Comparison of ENCODE assay signal across 23 mouse cellular contexts in genomic region chr3:67070575-67071488, GRCm38 (mm10).
DNase-seq lines count a peak whose midpoint lies in the region; ATAC-seq and TF ChIP-seq lines count a peak whose summit lies in the region.
"Had no signal": no experiment of that assay in that cellular context is flagged by ENCODE, and none has a peak within 500 bp of the region (broad histone marks: within the 10 kb centered on the region; RNA-seq: fewer than 3 reads in every experiment).

No protein-coding gene starts in this region.

- no peak overlapping the region for H3K4me3 ChIP-seq in forebrain, embryonic 13.5 days
- no peak overlapping the region for H3K4me3 ChIP-seq in forebrain, embryonic 11.5 days (ENCODE audit: low read depth, low read length)
- no peak overlapping the region for H3K4me3 ChIP-seq in limb, embryonic 11.5 days (ENCODE audit: low read depth, low read length)
- no peak overlapping the region for H3K4me3 ChIP-seq in intestine, postnatal 0 days (ENCODE audit: low read depth, low read length)
- H3K4me3 ChIP-seq: embryonic facial prominence, embryonic 13.5 days; gastrocnemius, adult 2 months; hindbrain, embryonic 12.5 days; intestine, embryonic 15.5 days had no signal

- ATAC-seq in forebrain, embryonic 13.5 days = peak; percentile 69
- no peak for ATAC-seq in forebrain, embryonic 11.5 days (replicated peaks; ENCODE audit: low FRiP score)
- peak; percentile 80; the same call in 1 of the 2 replicates for ATAC-seq in limb, embryonic 11.5 days (ENCODE audit: insufficient number of reproducible peaks, low FRiP score, low TSS enrichment, low read depth)
- no peak for ATAC-seq in intestine, postnatal 0 days
- ATAC-seq: hindbrain, postnatal 0 days; intestine, embryonic 15.5 days had no signal

- no peak for TF ChIP-seq POLR2A in brain, embryonic 14.5 days (IDR thresholded peaks at IDR 0.05; ENCODE audit: borderline replicate concordance, extremely low read depth, insufficient read depth, insufficient read length, poor library complexity, severe bottlenecking)

- H3K27me3 ChIP-seq in forebrain, embryonic 13.5 days = no peaks in the 10 kb centered on the region
- H3K27me3 ChIP-seq in forebrain, embryonic 11.5 days (ENCODE audit: control insufficient read depth, insufficient read depth, low read length) = no peaks in the 10 kb centered on the region
- no peaks in the 10 kb centered on the region for H3K27me3 ChIP-seq in limb, embryonic 11.5 days (ENCODE audit: control insufficient read depth, insufficient read depth, low read length)
- H3K27me3 ChIP-seq in intestine, postnatal 0 days (replicated peaks; ENCODE audit: control insufficient read depth, insufficient read depth, low read length) = no peaks in the 10 kb centered on the region
- H3K27me3 ChIP-seq: embryonic facial prominence, embryonic 13.5 days; hindbrain, embryonic 12.5 days; intestine, embryonic 15.5 days had no signal

- no peak overlapping the region for H3K9ac ChIP-seq in forebrain, embryonic 13.5 days
- H3K9ac ChIP-seq in forebrain, embryonic 11.5 days (ENCODE audit: low read length) = no peak overlapping the region
- no peak overlapping the region for H3K9ac ChIP-seq in limb, embryonic 11.5 days (ENCODE audit: low read length)
- no peak overlapping the region for H3K9ac ChIP-seq in intestine, postnatal 0 days (ENCODE audit: low read depth, low read length)
- H3K9ac ChIP-seq: embryonic facial prominence, embryonic 13.5 days; hindbrain, embryonic 12.5 days; intestine, embryonic 15.5 days had no signal

- H3K36me3 ChIP-seq in forebrain, embryonic 13.5 days (ENCODE audit: poor library complexity, severe bottlenecking) = no peaks in the 10 kb centered on the region
- H3K36me3 ChIP-seq in forebrain, embryonic 11.5 days (ENCODE audit: control insufficient read depth, insufficient read depth, low read length) = no peaks in the 10 kb centered on the region
- no peaks in the 10 kb centered on the region for H3K36me3 ChIP-seq in limb, embryonic 11.5 days (ENCODE audit: control insufficient read depth, insufficient read depth, low read length)
- no peaks in the 10 kb centered on the region for H3K36me3 ChIP-seq in intestine, postnatal 0 days (ENCODE audit: control insufficient read depth, insufficient read depth)
- H3K36me3 ChIP-seq: embryonic facial prominence, embryonic 13.5 days; intestine, embryonic 15.5 days had no signal

- H3K4me1 ChIP-seq in forebrain, embryonic 13.5 days = no peaks in the 10 kb centered on the region
- H3K4me1 ChIP-seq in forebrain, embryonic 11.5 days (replicated peaks; ENCODE audit: control insufficient read depth, insufficient read depth, low read length) = no peaks in the 10 kb centered on the region
- no peaks in the 10 kb centered on the region for H3K4me1 ChIP-seq in limb, embryonic 11.5 days (ENCODE audit: control insufficient read depth, insufficient read depth, low read length)
- H3K4me1 ChIP-seq in intestine, postnatal 0 days (replicated peaks; ENCODE audit: control insufficient read depth, insufficient read depth, low read length) = no peaks in the 10 kb centered on the region
- H3K4me1 ChIP-seq: embryonic facial prominence, embryonic 13.5 days; hindbrain, embryonic 12.5 days; intestine, embryonic 15.5 days had no signal

- H3K27ac ChIP-seq in forebrain, embryonic 13.5 days = no peak overlapping the region
- no peak overlapping the region for H3K27ac ChIP-seq in forebrain, embryonic 11.5 days (ENCODE audit: low read depth, low read length)
- no peak overlapping the region for H3K27ac ChIP-seq in limb, embryonic 11.5 days (replicated peaks; ENCODE audit: low read depth, low read length)
- H3K27ac ChIP-seq in intestine, postnatal 0 days (ENCODE audit: low read depth, low read length) = no peak overlapping the region
- H3K27ac ChIP-seq: embryonic facial prominence, embryonic 13.5 days; gastrocnemius, adult 2 months; hindbrain, embryonic 12.5 days; hindbrain, postnatal 0 days; intestine, embryonic 15.5 days had no signal

- no peak for TF ChIP-seq CTCF in brain, embryonic 14.5 days (IDR thresholded peaks at IDR 0.05; ENCODE audit: borderline replicate concordance, extremely low read depth, insufficient read depth, insufficient read length)
- TF ChIP-seq CTCF in intestine, postnatal 0 days (IDR thresholded peaks at IDR 0.05; ENCODE audit: low read depth) = no peak

- H3K9me3 ChIP-seq in forebrain, embryonic 13.5 days (replicated peaks) = no peaks in the 10 kb centered on the region
- H3K9me3 ChIP-seq in forebrain, embryonic 11.5 days (ENCODE audit: control insufficient read depth, low read length) = no peaks in the 10 kb centered on the region; the same call in 1 of the 2 replicates
- no peaks in the 10 kb centered on the region for H3K9me3 ChIP-seq in limb, embryonic 11.5 days (ENCODE audit: control insufficient read depth, low read length)
- H3K9me3 ChIP-seq in intestine, postnatal 0 days (ENCODE audit: control insufficient read depth) = no peaks in the 10 kb centered on the region
- H3K9me3 ChIP-seq: embryonic facial prominence, embryonic 13.5 days; hindbrain, embryonic 12.5 days; intestine, embryonic 15.5 days had no signal

- H3K4me2 ChIP-seq in forebrain, embryonic 13.5 days = no peak overlapping the region
- no peak overlapping the region for H3K4me2 ChIP-seq in forebrain, embryonic 11.5 days (ENCODE audit: low read depth, low read length, severe bottlenecking)
- H3K4me2 ChIP-seq in limb, embryonic 11.5 days (ENCODE audit: low read depth, severe bottlenecking) = no peak overlapping the region
- H3K4me2 ChIP-seq in intestine, postnatal 0 days (replicated peaks; ENCODE audit: low read depth) = no peak overlapping the region
- H3K4me2 ChIP-seq: embryonic facial prominence, embryonic 13.5 days; hindbrain, embryonic 12.5 days; intestine, embryonic 15.5 days had no signal

- WGBS in forebrain, embryonic 13.5 days = 76% methylated on average over 11 of the region's 11 CpGs
- WGBS in forebrain, embryonic 11.5 days = 86% methylated on average over 11 of the region's 11 CpGs
- 13% methylated on average over 11 of the region's 11 CpGs for WGBS in limb, embryonic 11.5 days
- 82% methylated on average over 11 of the region's 11 CpGs for WGBS in intestine, postnatal 0 days

- no peak for DNase-seq in forebrain, embryonic 11.5 days (ENCODE audit: low spot score)
- DNase-seq in MN1 (ENCODE audit: low spot score) = peak; percentile 15
- DNase-seq in brain, embryonic 14.5 days (ENCODE audit: low read depth) = peak; percentile 62
- peak; percentile 50 for DNase-seq in limb, embryonic 11.5 days (ENCODE audit: low spot score)
- no peak for DNase-seq in retina, postnatal 1 day
- DNase-seq in thymus, postnatal 10 days (ENCODE audit: low spot score in 2 of 2) = no peak
- DNase-seq: adrenal gland, adult 8-10 months; adrenal gland, postnatal 36 days; cerebellum, adult 11-12 months; cerebellum, adult 9-10 months; cerebellum, postnatal 25 days; gastrocnemius, adult 2 months; gastrocnemius, postnatal 36 days; heart, adult 11 months; heart, postnatal 10 days; heart, postnatal 4 days; kidney, adult 2 months had no signal

Comparison
In these comparisons a context has a peak if more than half of its experiments do, and no peak if none do; other contexts are left out.
1. ATAC-seq: peak in forebrain, embryonic 13.5 days (single experiment) and limb, embryonic 11.5 days (single experiment); none in forebrain, embryonic 11.5 days (single experiment) and intestine, postnatal 0 days (single experiment).
2. DNase-seq: peak in MN1 (single experiment), brain, embryonic 14.5 days (single experiment) and limb, embryonic 11.5 days (single experiment); none in forebrain, embryonic 11.5 days (single experiment), retina, postnatal 1 day (single experiment) and thymus, postnatal 10 days (0 of 2).